Mouse (Mus musculus): ENCODE results near the gene Hap1.

Hap1 gene

GRCm38 (mm10) chr11:100355972-100356818, at the start of gene Hap1:
Gene Hap1, minus strand, starts transcription at chr11:100356128.
- DNase-seq, result peak; percentile 75

- no peak for DNase-seq
These were observed 48.6 kb upstream of the Hap1 start for GRCm38 (mm10) chr11:100404456-100405074.

GRCm38 (mm10) chr11:100403445-100404134, 47.7 kb upstream of the Hap1 start:
- DNase-seq, result no peak

DNA sequence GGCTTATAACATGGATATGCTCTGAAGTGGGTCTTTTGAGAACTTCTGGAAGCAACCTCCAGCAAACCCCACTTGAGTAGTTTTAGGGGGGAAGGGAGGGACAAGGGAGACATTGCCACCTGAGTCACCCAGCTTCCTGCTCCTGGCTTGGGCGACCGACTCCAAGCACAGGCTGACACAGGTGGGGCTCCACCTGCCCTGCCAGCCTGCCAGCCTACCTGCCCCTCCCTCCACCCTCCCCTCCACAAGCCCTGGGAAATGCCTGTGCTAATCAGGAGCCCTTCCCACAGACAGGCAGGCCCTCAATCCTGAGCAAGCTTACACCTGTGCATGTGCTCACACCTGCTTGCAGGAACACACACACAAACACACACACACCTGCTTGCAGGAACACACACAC, 46.8 kb upstream of the Hap1 start:
- DNase-seq, result no peak

DNA sequence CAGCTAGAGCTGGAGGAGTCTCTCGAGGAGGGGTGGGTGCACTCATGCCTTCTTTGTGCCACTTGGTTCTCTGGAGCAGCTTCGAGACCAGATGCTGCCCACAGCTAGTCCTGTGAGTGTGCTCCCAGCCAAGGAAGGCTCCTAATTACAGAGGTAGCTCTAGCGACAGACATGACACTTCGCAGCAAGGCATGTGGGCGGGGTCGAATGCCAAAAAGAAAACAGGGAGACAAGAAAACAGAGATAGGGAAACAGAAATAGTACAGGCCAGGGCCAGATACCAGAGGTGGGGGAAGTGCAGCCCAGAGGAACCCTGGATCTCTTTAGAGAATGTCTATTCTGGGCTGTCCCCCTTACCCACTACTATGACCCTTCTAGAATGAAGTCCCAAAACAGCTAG, 46.3 kb upstream of the Hap1 start:
- no peak for DNase-seq

GRCm38 (mm10) chr11:100400842-100401241, 44.9 kb upstream of the Hap1 start:
- DNase-seq, result no peak

GRCm38 (mm10) chr11:100399727-100400538, 44.0 kb upstream of the Hap1 start:
- DNase-seq, result no peak

- peak; percentile 61 for DNase-seq
These were observed 43.4 kb upstream of the Hap1 start for GRCm38 (mm10) chr11:100399320-100399719.

DNA sequence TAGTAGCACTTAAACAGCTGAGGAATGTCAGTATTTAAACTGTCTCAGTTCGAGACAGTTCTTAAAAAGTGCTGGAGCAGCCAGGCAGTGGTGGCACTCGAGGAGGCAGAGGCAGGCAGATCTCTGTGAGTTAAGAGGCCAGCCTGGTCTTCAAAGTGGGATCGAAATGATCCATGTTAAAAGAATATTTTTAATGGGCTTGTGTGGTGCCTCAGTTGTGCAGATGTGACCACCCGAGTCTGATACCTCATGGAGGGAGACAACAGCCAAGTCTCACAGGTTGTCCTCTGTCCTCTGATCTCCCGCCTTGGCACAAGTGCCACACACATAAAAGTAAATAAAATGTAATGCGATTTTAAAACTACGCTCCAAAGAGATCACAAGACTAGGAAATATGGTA, 42.6 kb upstream of the Hap1 start:
- no peak for DNase-seq

DNA sequence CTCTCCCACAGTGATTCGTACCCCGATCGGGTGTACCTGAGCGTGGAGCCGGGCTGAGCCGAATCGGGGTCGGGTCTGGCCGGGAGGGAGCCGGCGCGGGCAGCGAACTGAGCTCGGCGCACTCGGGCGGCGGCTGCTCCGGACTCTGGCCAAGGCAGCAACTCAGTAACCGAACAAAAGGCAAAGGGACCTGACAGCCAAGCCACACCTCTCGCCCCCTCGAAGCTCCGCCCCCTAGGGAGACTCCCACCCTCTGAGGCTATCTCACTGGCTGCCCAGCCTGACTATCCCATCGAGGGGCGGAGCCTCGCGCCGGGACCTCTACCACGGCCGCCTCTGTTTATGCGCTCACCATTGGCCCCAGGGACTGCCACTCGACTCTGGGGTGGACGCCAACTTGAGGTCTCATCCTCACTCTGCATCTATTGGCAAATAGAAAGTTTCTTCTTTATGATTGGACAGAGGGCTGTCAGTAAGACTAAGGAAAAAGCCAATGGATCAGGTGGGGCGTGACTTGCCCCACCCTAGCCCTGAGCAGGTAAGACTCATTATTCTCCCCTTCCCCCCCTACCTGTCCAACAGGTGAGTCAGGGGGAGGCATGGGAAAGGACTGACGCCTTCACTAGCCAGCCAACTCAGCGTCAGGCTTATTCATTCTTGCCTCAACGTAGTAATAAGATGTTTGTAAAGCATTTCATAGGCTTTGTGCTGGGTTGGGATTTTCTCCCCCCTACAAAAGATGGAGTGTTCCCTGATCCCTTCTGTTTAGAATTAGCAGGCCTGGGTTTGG, 41.9 kb upstream of the Hap1 start, which contains the start of gene Jup:
Gene Jup (minus strand): TSS at position 164 of the 790 bp plus-strand sequence.
- DNase-seq, result peak; percentile 99

DNA sequence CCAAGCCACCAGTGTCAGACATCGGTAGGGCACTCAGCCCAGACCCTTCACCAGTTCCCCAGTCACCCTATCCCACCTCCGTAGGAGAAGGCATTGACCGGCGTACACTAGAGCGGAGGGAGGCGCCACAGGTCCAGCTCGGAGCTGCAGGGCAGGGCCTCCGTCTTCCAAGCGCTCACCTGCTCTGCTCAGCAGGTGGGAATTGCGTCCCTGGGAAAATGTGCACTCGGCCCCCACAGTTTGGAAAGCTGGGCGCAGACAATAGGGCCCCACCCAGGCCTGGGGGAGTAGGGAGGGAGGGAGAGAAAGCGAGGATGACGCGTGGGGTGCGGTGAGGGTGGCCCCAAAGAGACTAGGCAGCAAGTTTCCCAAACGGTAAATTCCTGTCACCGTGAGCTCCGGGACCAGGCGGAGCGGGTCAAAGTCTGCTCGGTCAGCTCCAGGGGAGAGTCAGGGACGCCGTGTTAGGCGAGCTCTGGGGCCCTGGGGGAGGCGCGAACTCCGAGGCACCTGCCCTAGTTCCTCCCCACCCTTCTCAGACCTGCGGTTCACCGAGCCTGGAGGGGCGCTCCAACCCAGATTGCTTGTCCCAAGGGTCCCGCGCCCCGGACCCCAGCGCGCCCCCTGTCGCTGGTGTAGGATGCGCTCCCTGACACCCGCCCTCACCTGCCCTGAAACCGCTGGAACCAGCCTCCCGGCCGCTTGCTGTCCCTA, 41.1 kb upstream of the Hap1 start:
- DNase-seq, result peak; percentile 85

- DNase-seq, result peak; percentile 57
These were observed 40.1 kb upstream of the Hap1 start for GRCm38 (mm10) chr11:100395861-100396631.

DNA sequence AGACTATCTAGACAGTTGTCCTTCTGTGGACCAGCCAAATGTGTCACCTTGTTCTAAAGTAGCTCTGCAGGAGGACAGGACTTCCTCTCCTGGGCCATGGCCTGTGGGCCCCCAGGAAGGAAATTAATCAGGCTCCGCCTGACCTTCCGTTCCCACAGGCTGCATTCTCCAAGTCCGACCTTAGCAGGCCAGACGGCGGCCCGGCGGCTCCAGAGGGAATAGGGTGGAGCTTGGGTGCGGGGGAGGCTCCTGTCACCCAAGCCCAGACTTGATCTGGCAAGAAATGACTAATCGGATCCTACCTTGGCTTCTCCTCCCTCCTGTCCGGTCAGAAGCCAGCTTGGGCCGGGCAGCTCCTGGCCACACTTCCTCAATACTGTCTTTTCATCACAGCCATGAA, 39.3 kb upstream of the Hap1 start:
- no peak for DNase-seq

- DNase-seq, result no peak
These were observed 38.6 kb upstream of the Hap1 start for GRCm38 (mm10) chr11:100394353-100395074.

- peak; percentile 56 for DNase-seq
These were observed 37.8 kb upstream of the Hap1 start for GRCm38 (mm10) chr11:100393733-100394132.

DNA sequence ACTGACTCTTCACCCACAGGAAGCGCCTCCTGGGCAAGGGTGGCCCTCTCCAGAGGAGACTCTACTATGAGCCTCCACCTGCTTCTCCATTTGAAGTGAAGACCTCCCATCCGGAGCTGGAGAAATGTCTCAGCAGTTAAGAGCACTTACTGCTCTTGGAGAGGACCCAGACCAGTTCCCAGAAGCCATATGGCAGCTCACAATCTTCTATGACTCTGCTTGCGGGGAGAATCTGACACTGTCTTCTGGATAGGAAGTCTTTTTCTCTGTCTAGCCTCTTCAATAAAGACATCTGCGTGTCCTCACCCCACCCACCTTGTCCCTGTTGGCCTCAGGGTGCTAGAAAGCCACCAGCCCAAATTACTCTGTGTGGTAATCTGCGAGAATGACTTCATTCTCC, 37.0 kb upstream of the Hap1 start:
- DNase-seq, result no peak

DNA sequence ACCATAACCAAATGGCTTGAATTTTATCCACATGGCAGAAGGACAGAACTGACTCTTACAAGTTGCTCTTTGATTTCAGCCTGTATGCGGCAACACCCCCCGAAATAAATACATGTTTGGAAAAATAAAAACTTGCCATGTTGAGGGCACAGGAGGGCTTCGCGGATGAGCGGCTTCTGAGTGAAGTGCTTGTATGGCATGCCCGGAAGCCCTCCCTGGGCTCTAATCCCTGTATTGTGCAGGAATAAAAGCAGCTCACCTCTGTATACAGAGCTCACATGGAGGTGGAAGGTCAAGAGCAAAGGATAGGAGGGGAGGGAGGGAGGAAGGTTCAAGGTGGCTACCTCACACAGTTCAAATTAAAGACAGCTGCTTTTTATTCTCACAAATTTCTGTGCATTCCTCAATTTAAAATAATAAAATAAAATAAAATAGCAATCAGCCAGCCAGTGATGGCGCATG, 36.0 kb upstream of the Hap1 start:
- no peak for DNase-seq

GRCm38 (mm10) chr11:100391081-100391883, 35.4 kb upstream of the Hap1 start:
- no peak for DNase-seq

DNA sequence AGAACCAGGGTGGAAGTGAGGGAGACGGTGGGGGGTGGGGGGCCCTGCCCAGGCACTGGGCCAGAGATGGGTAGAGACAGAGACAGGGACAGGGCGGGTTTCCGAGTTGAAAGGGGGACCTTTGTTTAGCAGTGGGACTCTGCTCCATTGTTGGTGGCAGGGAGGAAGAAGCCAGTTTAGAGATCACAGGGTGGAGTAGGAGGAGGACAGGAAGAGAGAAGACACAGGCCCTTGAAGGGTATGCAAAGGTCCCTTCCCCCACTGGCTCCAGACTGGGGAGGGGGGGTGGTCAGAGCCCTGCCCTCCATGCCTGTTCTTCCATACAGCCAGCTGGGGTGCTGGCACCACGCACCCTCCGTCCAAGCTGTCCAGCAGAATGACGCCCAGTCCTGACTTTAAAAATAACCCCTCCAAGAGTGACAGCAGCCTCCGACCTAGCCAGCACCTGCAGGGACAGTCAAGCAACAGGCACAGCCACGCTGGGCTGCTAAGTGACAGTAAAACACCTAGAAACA, 34.1 kb upstream of the Hap1 start:
- no peak for DNase-seq

Measured in thymus, postnatal 4 days (tissue).